Mouse (Mus musculus): Measurements from ENCODE around the gene Ttpal.

Gene Ttpal

GRCm38 (mm10) chr2:163602101-163602971, at the start of gene Ttpal:
Ttpal (plus strand) TSS chr2:163602314.
- DNase-seq (ENCODE audit: low spot score), result peak; percentile 91

GRCm38 (mm10) chr2:163552518-163552929, 49.6 kb upstream of the Ttpal start:
- no peak for DNase-seq (ENCODE audit: low spot score)

GRCm38 (mm10) chr2:163554425-163554982, 47.6 kb upstream of the Ttpal start:
- no peak for DNase-seq (ENCODE audit: low spot score)

- DNase-seq (ENCODE audit: low spot score), result no peak
These were observed 47.1 kb upstream of the Ttpal start for GRCm38 (mm10) chr2:163554996-163555395.

- DNase-seq (ENCODE audit: low spot score), result no peak
These were observed 46.7 kb upstream of the Ttpal start for GRCm38 (mm10) chr2:163555417-163555816.

- no peak for DNase-seq (ENCODE audit: low spot score)
These were observed 43.6 kb upstream of the Ttpal start for GRCm38 (mm10) chr2:163558548-163558947.

GRCm38 (mm10) chr2:163559236-163559635, 42.9 kb upstream of the Ttpal start:
- no peak for DNase-seq (ENCODE audit: low spot score)

- no peak for DNase-seq (ENCODE audit: low spot score)
These were observed 41.9 kb upstream of the Ttpal start for GRCm38 (mm10) chr2:163560247-163560646.

GRCm38 (mm10) chr2:163561258-163561948, 40.7 kb upstream of the Ttpal start:
- DNase-seq (ENCODE audit: low spot score), result no peak

- peak; percentile 73 for DNase-seq (ENCODE audit: low spot score)
These were observed 37.5 kb upstream of the Ttpal start for GRCm38 (mm10) chr2:163564646-163565045.

- DNase-seq (ENCODE audit: low spot score), result no peak
These were observed 27.8 kb upstream of the Ttpal start for GRCm38 (mm10) chr2:163574321-163574720.

- peak; percentile 17 for DNase-seq (ENCODE audit: low spot score)
These were observed 26.9 kb upstream of the Ttpal start for GRCm38 (mm10) chr2:163575248-163575647.

- no peak for DNase-seq (ENCODE audit: low spot score)
These were observed 24.1 kb upstream of the Ttpal start for GRCm38 (mm10) chr2:163577986-163578385.

GRCm38 (mm10) chr2:163580069-163580945, 21.8 kb upstream of the Ttpal start:
- no peak for DNase-seq (ENCODE audit: low spot score)

- no peak for DNase-seq (ENCODE audit: low spot score)
These were observed 18.7 kb upstream of the Ttpal start for GRCm38 (mm10) chr2:163583226-163584087.

GRCm38 (mm10) chr2:163584088-163584426, 18.1 kb upstream of the Ttpal start:
- no peak for DNase-seq (ENCODE audit: low spot score)

GRCm38 (mm10) chr2:163586384-163587261, 15.5 kb upstream of the Ttpal start:
- peak; percentile 60 for DNase-seq (ENCODE audit: low spot score)

- no peak for DNase-seq (ENCODE audit: low spot score)
These were observed 14.6 kb upstream of the Ttpal start for GRCm38 (mm10) chr2:163587506-163587905.

- DNase-seq (ENCODE audit: low spot score), result no peak
These were observed 11.9 kb upstream of the Ttpal start for GRCm38 (mm10) chr2:163590211-163590610.

- peak; percentile 13 for DNase-seq (ENCODE audit: low spot score)
These were observed 11.1 kb upstream of the Ttpal start for GRCm38 (mm10) chr2:163590996-163591395.
